Mouse (Mus musculus) layer of hippocampus, adult 6 months (tissue): ENCODE measurements around the gene Fam206a. TPM values are rescaled to one million over a fixed set of nuclear protein-coding genes. Genes with fewer than 3 reads are reported as not detected.

Experiments used
- long read RNA-seq, 2 experiments: library from polyadenylated mRNA; unstranded; transcript quantifications; one replicate each; pipeline ENCODE4 v2.0.0; 2019 to 2020
- polyA plus RNA-seq: library from polyadenylated mRNA; unstranded; fragments of <200 nt; fragmentation: Nextera tagmentation; gene quantifications from 2 replicates; pipeline ENCODE4 v1.2.3, GENCODE M21; 2021

Gene Fam206a
- 7.7 and 9.0 TPM in 2 replicates for polyA plus RNA-seq
- long read RNA-seq, experiment 1, partial matches to known transcripts = 1 of 3 reads
- long read RNA-seq, experiment 1, other reads (novel, unspliced or antisense) = 2 of 3 reads
- long read RNA-seq, experiment 2, full-length matches to known transcripts = 11 of 18 reads
- long read RNA-seq, experiment 2, partial matches to known transcripts = 1 of 18 reads
- long read RNA-seq, experiment 2, other reads (novel, unspliced or antisense) = 6 of 18 reads

GRCm38 (mm10) chr4:56801907-56802668 is at the start of gene Fam206a, which contains the start of gene Elp1:
TSS of gene Fam206a (plus strand) at chr4:56802345.
TSS of gene Elp1 (minus strand) at chr4:56802331.

Other genes starting within 250 kb of the Fam206a start
- gene Gm26657, start 62.3 kb upstream of the Fam206a start, polyA plus RNA-seq = not detected in 2 replicates
- gene Actl7b, start 60.9 kb upstream of the Fam206a start, polyA plus RNA-seq = not detected in 2 replicates
- not detected in 2 replicates for gene Actl7a, start 58.9 kb upstream of the Fam206a start, polyA plus RNA-seq
- 19.5 and 21.1 TPM in 2 replicates for gene Elp1, start within 50 bp of the Fam206a start, polyA plus RNA-seq
- gene Ctnnal1, start 62.8 kb downstream of the Fam206a start, polyA plus RNA-seq = 4.2 and 9.2 TPM in 2 replicates
- 4.4 and 5.2 TPM in 2 replicates for gene Tmem245, start 145.1 kb downstream of the Fam206a start, polyA plus RNA-seq
- 26.0 and 27.3 TPM in 2 replicates for gene Frrs1l, start 188.0 kb downstream of the Fam206a start, polyA plus RNA-seq